Mouse (Mus musculus) naive thymus-derived CD4-positive, alpha-beta T cell, adult 2 months (primary cell): ENCODE results near the gene Galk1.

Experiments
- DNase-seq: peaks from one replicate; pipeline ENCODE4 v3.0.0-alpha.2; 2011; ENCODE audit warnings: low read depth

Galk1 gene

GRCm38 (mm10) chr11:115982472-115982871 is 30.0 kb downstream of the Galk1 start:
- no peak for DNase-seq

GRCm38 (mm10) chr11:115975544-115975943 is 37.0 kb downstream of the Galk1 start:
- DNase-seq: no peak

GRCm38 (mm10) chr11:115975083-115975420 is 37.5 kb downstream of the Galk1 start:
- no peak for DNase-seq

- peak; percentile 57 for DNase-seq
These were observed 38.0 kb downstream of the Galk1 start, which contains the start of gene Itgb4 for GRCm38 (mm10) chr11:115974309-115975082. Gene Itgb4 (plus strand): TSS chr11:115974709.

- DNase-seq: no peak
These were observed 41.5 kb downstream of the Galk1 start for GRCm38 (mm10) chr11:115971016-115971415.

- DNase-seq: no peak
These were observed 42.4 kb downstream of the Galk1 start for GRCm38 (mm10) chr11:115970006-115970673.

- no peak for DNase-seq
These were observed 43.7 kb downstream of the Galk1 start for GRCm38 (mm10) chr11:115968731-115969405.

- no peak for DNase-seq
These were observed 47.4 kb downstream of the Galk1 start for GRCm38 (mm10) chr11:115964977-115965604.

- no peak for DNase-seq
These were observed 49.7 kb downstream of the Galk1 start for GRCm38 (mm10) chr11:115962651-115963412.

GRCm38 (mm10) chr11:115959018-115959417 is 53.5 kb downstream of the Galk1 start:
- DNase-seq: no peak
